Mouse (Mus musculus) left cerebral cortex, adult 18-20 months (tissue): ENCODE data around the gene Scgb1b15. TPM values are rescaled to one million over a fixed set of nuclear protein-coding genes. Genes with fewer than 3 reads are reported as not detected.
"Not testable (repeated sequence)": the region's sequence is repeated elsewhere in the genome, so short reads cannot be mapped to it uniquely, and the experiment has no call there.

Experiments
- DNase-seq, 2 experiments: peaks; one replicate each; pipeline ENCODE4 v3.0.0; 2021 to 2022; ENCODE audit warnings: low spot score in 2 of 2, mixed read lengths in 1 of 2
- long read RNA-seq, 2 experiments: library from polyadenylated mRNA; stranded (forward); transcript quantifications; one replicate each; pipeline ENCODE4 v2.0.0; 2021
- total RNA-seq, 2 experiments: library from RNA; stranded (reverse); gene quantifications; 2 replicates each; pipeline ENCODE4 v1.2.3; 2021

Gene Scgb1b15
- total RNA-seq = not detected
- long read RNA-seq, experiment 1 = 0 reads
- long read RNA-seq, experiment 2 = 0 reads

- DNase-seq = not testable (repeated sequence)
These were observed at the start of gene Scgb1b15 for GRCm38 (mm10) chr7:32836254-32836653. Scgb1b15 (plus strand) TSS chr7:32836554.

GRCm38 (mm10) chr7:32829562-32829961 lies 6.8 kb upstream of the Scgb1b15 start, which contains the start of gene Scgb2b15:
Scgb2b15 (minus strand) TSS chr7:32829662.
- DNase-seq = not testable (repeated sequence)

Other genes starting within 250 kb of the Scgb1b15 start
- gene Scgb2b15, start 6.9 kb upstream of the Scgb1b15 start, total RNA-seq = not detected
- not detected for gene Scgb2b17, start 220.0 kb downstream of the Scgb1b15 start, total RNA-seq
- not detected for gene Scgb1b17, start 226.9 kb downstream of the Scgb1b15 start, total RNA-seq